Mouse (Mus musculus): ENCODE measurements around the gene Utp20.

GRCm38 (mm10) chr10:88811704-88812103, 14.9 kb downstream of the Utp20 start:
- TF ChIP-seq ZNF384 (IDR thresholded peaks at IDR 0.05; ENCODE audit: low read depth, low read length) (no peak), ZC3H11A (IDR thresholded peaks at IDR 0.05; ENCODE audit: borderline replicate concordance, low read depth, low read length) (no peak)

All from ES-E14 (cell line).